Mouse (Mus musculus): ENCODE measurements around the gene Vmn1r177.
"Not testable (repeated sequence)": the region's sequence is repeated elsewhere in the genome, so short reads cannot be mapped to it uniquely, and the experiment has no call there.

Gene Vmn1r177

DNA sequence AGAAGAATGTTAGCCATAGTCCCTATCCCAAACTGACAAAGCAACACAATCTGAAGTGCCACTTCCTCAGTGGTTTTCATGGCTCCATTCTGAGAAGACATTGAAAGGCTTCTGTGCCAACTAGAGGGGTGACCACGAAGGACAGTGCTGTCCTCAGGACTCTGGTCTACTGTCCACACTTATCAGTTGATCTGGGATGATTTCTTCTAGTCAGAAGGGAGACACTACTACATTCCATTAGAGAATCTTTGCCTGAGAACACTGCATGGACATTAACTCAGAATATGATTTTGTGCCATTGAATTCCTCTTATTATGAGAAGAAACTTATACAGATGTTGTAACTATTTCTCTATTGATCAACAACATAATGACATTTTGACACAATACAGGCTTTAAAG lies at the start of gene Vmn1r177:
TSS of gene Vmn1r177 (minus strand) at position 101 of the 400 bp plus-strand sequence.
- not testable (repeated sequence) for DNase-seq (ENCODE audit: extremely low spot score)

- no peak for DNase-seq (ENCODE audit: extremely low spot score)
These were observed 25.5 kb upstream of the Vmn1r177 start, which contains the start of gene Vmn1r178 for GRCm38 (mm10) chr7:23891709-23892108. Gene Vmn1r178 (plus strand): TSS chr7:23892009.

DNA sequence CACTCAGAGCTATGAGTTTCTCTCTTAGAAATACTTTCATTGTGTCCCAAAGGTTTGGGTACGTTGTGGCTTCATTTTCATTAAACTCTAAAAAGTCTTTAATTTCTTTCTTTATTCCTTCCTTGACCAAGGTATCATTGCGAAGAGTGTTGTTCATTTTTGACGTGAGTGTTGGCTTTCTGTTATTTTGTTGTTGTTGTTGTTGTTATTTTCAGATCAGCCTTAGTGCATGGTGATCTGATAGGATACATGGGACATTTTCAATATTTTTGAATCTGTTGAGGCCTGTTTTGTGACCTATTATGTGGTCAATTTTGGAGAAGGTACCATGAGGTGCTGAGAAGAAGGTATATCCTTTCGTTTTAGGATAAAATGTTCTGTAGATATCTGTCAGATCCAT lies 10.7 kb upstream of the Vmn1r177 start:
- DNase-seq (ENCODE audit: extremely low spot score): not testable (repeated sequence)

DNA sequence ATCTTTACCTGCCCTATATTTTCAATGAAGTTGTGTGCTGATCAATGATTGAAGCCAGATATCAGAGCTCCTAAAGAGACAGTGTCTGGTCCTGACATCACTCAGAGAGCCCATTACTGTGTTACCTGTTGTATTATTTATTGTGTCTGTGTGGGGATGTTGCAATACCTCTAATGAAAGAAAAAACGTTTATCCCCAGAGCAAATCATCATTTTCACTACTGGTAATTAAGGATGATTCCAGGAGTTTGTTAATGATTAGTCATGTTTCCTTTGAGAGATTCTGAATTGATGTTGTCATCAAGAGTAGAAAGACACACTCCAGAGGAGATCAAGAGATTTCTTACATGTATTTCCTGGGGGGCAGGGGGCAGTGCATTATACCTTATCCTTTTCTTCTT lies 29.0 kb downstream of the Vmn1r177 start, which contains the start of gene Vmn1r176:
TSS of gene Vmn1r176 (minus strand) at position 101 of the 400 bp plus-strand sequence.
- not testable (repeated sequence) for DNase-seq (ENCODE audit: extremely low spot score)
